Mouse (Mus musculus) testis, postnatal 10 days (tissue): ENCODE measurements at regions not wholly inside any gene's neighbourhood (a gene's known extent, or its start where the extent isn't known, plus 50 kb on each side); places are given as distances from the start of the nearest gene placed in this dataset.
A peak's percentile ranks its signal among the peaks of the same experiment; 100 is the strongest.
"Not testable (repeated sequence)": the region's sequence is repeated elsewhere in the genome, so short reads cannot be mapped to it uniquely, and the experiment has no call there.

Experiments used
- DNase-seq: peaks from one replicate; pipeline ENCODE4 v3.0.0; 2021; ENCODE audit warnings: low spot score

- no peak for DNase-seq
These were observed 165.9 kb downstream of the Lyplal1 start for GRCm38 (mm10) chr1:185951163-185951562.

GRCm38 (mm10) chr1:185955821-185956220, 161.3 kb downstream of the Lyplal1 start:
- not testable (repeated sequence) for DNase-seq

GRCm38 (mm10) chr1:185957557-185957956, 159.6 kb downstream of the Lyplal1 start:
- DNase-seq = no peak

GRCm38 (mm10) chr1:185958276-185958675, 158.8 kb downstream of the Lyplal1 start:
- DNase-seq = no peak

GRCm38 (mm10) chr1:185962606-185963005, 154.5 kb downstream of the Lyplal1 start:
- DNase-seq = no peak

- no peak for DNase-seq
These were observed 153.3 kb downstream of the Lyplal1 start for GRCm38 (mm10) chr1:185963773-185964172.

- DNase-seq = no peak
These were observed 152.7 kb downstream of the Lyplal1 start for GRCm38 (mm10) chr1:185964426-185964825.

GRCm38 (mm10) chr1:185967227-185967626, 149.9 kb downstream of the Lyplal1 start:
- DNase-seq = no peak

GRCm38 (mm10) chr1:185967816-185968215, 149.3 kb downstream of the Lyplal1 start:
- DNase-seq = no peak

GRCm38 (mm10) chr1:185968642-185969041, 148.5 kb downstream of the Lyplal1 start:
- no peak for DNase-seq

- DNase-seq = peak; percentile 50
These were observed 147.9 kb downstream of the Lyplal1 start for GRCm38 (mm10) chr1:185969231-185969630.

- DNase-seq = no peak
These were observed 140.0 kb downstream of the Lyplal1 start for GRCm38 (mm10) chr1:185977075-185977474.

- no peak for DNase-seq
These were observed 127.7 kb downstream of the Lyplal1 start for GRCm38 (mm10) chr1:185989432-185989831.

- not testable (repeated sequence) for DNase-seq
These were observed 117.0 kb downstream of the Lyplal1 start for GRCm38 (mm10) chr1:186000066-186000465.

GRCm38 (mm10) chr1:186013413-186013812, 103.7 kb downstream of the Lyplal1 start:
- no peak for DNase-seq

GRCm38 (mm10) chr1:186014166-186014565, 102.9 kb downstream of the Lyplal1 start:
- DNase-seq = no peak

GRCm38 (mm10) chr1:186015831-186016561, 101.1 kb downstream of the Lyplal1 start:
- DNase-seq = no peak

GRCm38 (mm10) chr1:186017547-186017946, 99.6 kb downstream of the Lyplal1 start:
- DNase-seq = no peak

- DNase-seq = no peak
These were observed 97.6 kb downstream of the Lyplal1 start for GRCm38 (mm10) chr1:186019511-186019910.

- no peak for DNase-seq
These were observed 85.2 kb downstream of the Lyplal1 start for GRCm38 (mm10) chr1:186031951-186032350.

GRCm38 (mm10) chr1:186034443-186034842, 82.7 kb downstream of the Lyplal1 start:
- no peak for DNase-seq
